Mouse (Mus musculus) liver, embryonic 11.5 days (tissue): ENCODE measurements at regions not wholly inside any gene's neighbourhood (a gene's known extent, or its start where the extent isn't known, plus 50 kb on each side); places are given as distances from the start of the nearest gene placed in this dataset.

ENCODE experiments used
- ATAC-seq: fragments of 200-750 bp; cut with Nextera tagmentation; replicated peaks from 2 replicates; pipeline ENCODE4 v1.8.0; 2017; ENCODE audit warnings: moderate number of reproducible peaks, mild to moderate bottlenecking, moderate TSS enrichment, moderate library complexity; ENCODE audit not compliant: low FRiP score
- DNase-seq: peaks from one replicate; pipeline ENCODE4 v3.0.0-alpha.2; 2017; ENCODE audit warnings: low spot score
- H3K27ac ChIP-seq: fragments of 300-500 bp; sonication (generic); 2 replicates; pipeline ENCODE4 v1.5.1; 2014; ENCODE audit warnings: mild to moderate bottlenecking, low read depth, low read length, control low read depth
- H3K27me3 ChIP-seq: fragments of 300-500 bp; sonication (generic); replicated peaks from 2 replicates; pipeline ENCODE4 v1.6.1; 2014; ENCODE audit warnings: low read length, mixed read lengths; ENCODE audit not compliant: control insufficient read depth, insufficient read depth
- H3K36me3 ChIP-seq: fragments of 300-500 bp; sonication (generic); 2 replicates; pipeline ENCODE4 v1.6.1; 2014; ENCODE audit warnings: mild to moderate bottlenecking, low read length, moderate library complexity, mixed read lengths; ENCODE audit not compliant: control insufficient read depth, insufficient read depth
- H3K4me1 ChIP-seq: fragments of 300-500 bp; sonication (generic); replicated peaks from 2 replicates; pipeline ENCODE4 v1.6.1; 2014; ENCODE audit warnings: low read length, mixed read lengths; ENCODE audit not compliant: control insufficient read depth, insufficient read depth
- H3K4me2 ChIP-seq: fragments of 300-500 bp; sonication (generic); 2 replicates; pipeline ENCODE4 v1.6.1; 2014; ENCODE audit warnings: mild to moderate bottlenecking, control low read depth, moderate library complexity
- H3K4me3 ChIP-seq: fragments of 300-500 bp; sonication (generic); 2 replicates; pipeline ENCODE4 v1.5.1; 2014; ENCODE audit warnings: low read depth, low read length, control low read depth
- H3K9ac ChIP-seq: fragments of 300-500 bp; sonication (generic); 2 replicates; pipeline ENCODE4 v1.6.1; 2014; ENCODE audit warnings: low read depth, low read length, control low read depth
- H3K9me3 ChIP-seq: fragments of 300-500 bp; sonication (generic); 2 replicates; pipeline ENCODE4 v1.6.1; 2016; ENCODE audit warnings: low read length, inconsistent platforms, mixed read lengths; ENCODE audit not compliant: control insufficient read depth
- WGBS: fragments of 180-500 bp; shearing (Covaris S2); extraction: QIAGEN DNeasy Blood & Tissue Kit; methylation state at CpG from one replicate; pipeline ENCODE4 v1.1.7; 2014; 5-methylcytosine and 5-hydroxymethylcytosine counted together

- DNase-seq (no peak), ATAC-seq (no peak)
- no peak overlapping the region for H3K27ac ChIP-seq
- no peaks in the 10 kb centered on the region for H3K27me3 ChIP-seq
- no peak overlapping the region for H3K4me2 ChIP-seq
- H3K36me3 ChIP-seq, result no peaks in the 10 kb centered on the region
- no peak overlapping the region for H3K4me3 ChIP-seq
- H3K4me1 ChIP-seq, result no peaks in the 10 kb centered on the region
- 90% methylated on average over 8 of the region's 8 CpGs for WGBS
- no peaks in the 10 kb centered on the region for H3K9me3 ChIP-seq
- H3K9ac ChIP-seq, result no peak overlapping the region
Observed at GRCm38 (mm10) chr11:117583478-117583877, 70.6 kb upstream of the Tnrc6c start.

GRCm38 (mm10) chr11:117585556-117585955 lies 68.5 kb upstream of the Tnrc6c start:
- Histone ChIP-seq H3K27me3 (no peaks in the 10 kb centered on the region), H3K9ac (no peak overlapping the region), H3K36me3 (no peaks in the 10 kb centered on the region), H3K4me2 (no peak overlapping the region), H3K4me1 (no peaks in the 10 kb centered on the region), H3K27ac (no peak overlapping the region), H3K9me3 (no peaks in the 10 kb centered on the region), H3K4me3 (no peak overlapping the region)
- 81% methylated on average over 5 of the region's 5 CpGs for WGBS
- DNase-seq (no peak), ATAC-seq (no peak)

GRCm38 (mm10) chr11:117586063-117586462 lies 68.0 kb upstream of the Tnrc6c start:
- ATAC-seq (no peak), DNase-seq (no peak)
- Histone ChIP-seq H3K27me3 (no peaks in the 10 kb centered on the region), H3K9ac (no peak overlapping the region), H3K36me3 (no peaks in the 10 kb centered on the region), H3K4me2 (no peak overlapping the region), H3K4me1 (no peaks in the 10 kb centered on the region), H3K27ac (no peak overlapping the region), H3K9me3 (no peaks in the 10 kb centered on the region), H3K4me3 (no peak overlapping the region)
- 67% methylated on average over 4 of the region's 4 CpGs for WGBS

- 82% methylated on average over 7 of the region's 7 CpGs for WGBS
Observed at GRCm38 (mm10) chr11:117586857-117587425, 67.1 kb upstream of the Tnrc6c start.

GRCm38 (mm10) chr11:117589006-117589405 lies 65.1 kb upstream of the Tnrc6c start:
- ATAC-seq (no peak), DNase-seq (no peak)
- H3K36me3 ChIP-seq, result no peaks in the 10 kb centered on the region
- no peaks in the 10 kb centered on the region for H3K9me3 ChIP-seq
- WGBS, result 78% methylated on average over 8 of the region's 8 CpGs
- no peaks in the 10 kb centered on the region for H3K27me3 ChIP-seq
- H3K4me1 ChIP-seq, result no peaks in the 10 kb centered on the region
- no peak overlapping the region for H3K4me3 ChIP-seq
- H3K9ac ChIP-seq, result no peak overlapping the region
- H3K4me2 ChIP-seq, result no peak overlapping the region
- H3K27ac ChIP-seq, result no peak overlapping the region

More at GRCm38 (mm10) chr11:117586857-117587425, 67.1 kb upstream of the Tnrc6c start:
- DNase-seq (no peak), ATAC-seq (no peak)
- Histone ChIP-seq H3K27me3 (no peaks in the 10 kb centered on the region), H3K4me2 (no peak overlapping the region), H3K27ac (no peak overlapping the region), H3K9ac (no peak overlapping the region), H3K9me3 (no peaks in the 10 kb centered on the region), H3K4me1 (no peaks in the 10 kb centered on the region), H3K36me3 (no peaks in the 10 kb centered on the region), H3K4me3 (no peak overlapping the region)

GRCm38 (mm10) chr11:117589422-117589821 lies 64.7 kb upstream of the Tnrc6c start:
- no peak overlapping the region for H3K4me3 ChIP-seq
- no peaks in the 10 kb centered on the region for H3K27me3 ChIP-seq
- H3K36me3 ChIP-seq, result no peaks in the 10 kb centered on the region
- no peaks in the 10 kb centered on the region for H3K4me1 ChIP-seq
- H3K4me2 ChIP-seq, result no peak overlapping the region
- H3K27ac ChIP-seq, result no peak overlapping the region
- DNase-seq (no peak), ATAC-seq (no peak)
- 67% methylated on average over 14 of the region's 14 CpGs for WGBS
- no peak overlapping the region for H3K9ac ChIP-seq
- H3K9me3 ChIP-seq, result no peaks in the 10 kb centered on the region

GRCm38 (mm10) chr11:117592570-117592969 lies 61.5 kb upstream of the Tnrc6c start:
- H3K9me3 ChIP-seq, result no peaks in the 10 kb centered on the region
- WGBS, result 68% methylated on average over 3 of the region's 3 CpGs

GRCm38 (mm10) chr11:117596201-117596600 lies 57.9 kb upstream of the Tnrc6c start:
- no peak overlapping the region for H3K4me2 ChIP-seq
- H3K4me1 ChIP-seq, result peaks cover 2% of the 10 kb centered on the region; the same call in 1 of the 2 replicates
- WGBS, result 72% methylated on average over 6 of the region's 6 CpGs
- no peak overlapping the region for H3K9ac ChIP-seq
- no peak for DNase-seq
- no peaks in the 10 kb centered on the region for H3K9me3 ChIP-seq
- no peak overlapping the region for H3K27ac ChIP-seq
- no peak for ATAC-seq
- H3K27me3 ChIP-seq, result peaks cover 47% of the 10 kb centered on the region
- H3K36me3 ChIP-seq, result no peaks in the 10 kb centered on the region
- no peak overlapping the region for H3K4me3 ChIP-seq

More at GRCm38 (mm10) chr11:117592570-117592969, 61.5 kb upstream of the Tnrc6c start:
- H3K4me1 ChIP-seq, result no peaks in the 10 kb centered on the region
- no peaks in the 10 kb centered on the region for H3K36me3 ChIP-seq
- DNase-seq (no peak), ATAC-seq (no peak)
- H3K4me2 ChIP-seq, result no peak overlapping the region
- H3K27ac ChIP-seq, result no peak overlapping the region
- no peak overlapping the region for H3K4me3 ChIP-seq
- H3K27me3 ChIP-seq, result peaks cover 12% of the 10 kb centered on the region
- no peak overlapping the region for H3K9ac ChIP-seq

- no peak for ATAC-seq
- 34% methylated on average over 5 of the region's 5 CpGs for WGBS
- Histone ChIP-seq H3K36me3 (no peaks in the 10 kb centered on the region), H3K9me3 (no peaks in the 10 kb centered on the region), H3K4me1 (peaks cover 2% of the 10 kb centered on the region; the same call in 1 of the 2 replicates), H3K4me2 (no peak overlapping the region), H3K27me3 (peaks cover 52% of the 10 kb centered on the region), H3K9ac (no peak overlapping the region), H3K27ac (no peak overlapping the region), H3K4me3 (no peak overlapping the region)
- DNase-seq, result no peak
Observed at GRCm38 (mm10) chr11:117597754-117598153, 56.3 kb upstream of the Tnrc6c start.
